In genomic region chr11:71962306-71962705, GRCm38 (mm10) we compare ENCODE assay signal across 25 mouse cellular contexts.
"Had no signal": no experiment of that assay in that cellular context is flagged by ENCODE, and none has a peak within 500 bp of the region (broad histone marks: within the 10 kb centered on the region; RNA-seq: fewer than 3 reads in every experiment).

No protein-coding gene starts in this region.

- H3K4me2 ChIP-seq: embryonic facial prominence, embryonic 12.5 days; embryonic facial prominence, embryonic 13.5 days; embryonic facial prominence, embryonic 15.5 days; forebrain, embryonic 12.5 days; forebrain, embryonic 13.5 days; forebrain, embryonic 15.5 days had no signal

- H3K4me3 ChIP-seq: embryonic facial prominence, embryonic 10.5 days; embryonic facial prominence, embryonic 12.5 days; embryonic facial prominence, embryonic 13.5 days; embryonic facial prominence, embryonic 15.5 days; erythroblast, embryonic 14.5 days; forebrain, embryonic 10.5 days; forebrain, embryonic 12.5 days; forebrain, embryonic 13.5 days; forebrain, embryonic 15.5 days; gastrocnemius, adult 2 months; heart, adult 2 months had no signal

- DNase-seq: cerebellum, adult 9-10 months; cerebellum, adult 9-11 months; cerebellum, postnatal 10 days; cerebellum, postnatal 14 days; cerebellum, postnatal 25 days; embryo, embryonic 11 days; forebrain, postnatal 0 days; gastrocnemius, adult 2 months; gastrocnemius, postnatal 10 days; gastrocnemius, postnatal 14 days; gastrocnemius, postnatal 25 days; gastrocnemius, postnatal 36 days; heart, adult 18-20 months; heart, adult 2 months had no signal

- H3K9me3 ChIP-seq: embryonic facial prominence, embryonic 10.5 days; embryonic facial prominence, embryonic 12.5 days; forebrain, embryonic 10.5 days; forebrain, embryonic 12.5 days; forebrain, embryonic 13.5 days; forebrain, embryonic 15.5 days had no signal

- H3K9ac ChIP-seq: embryonic facial prominence, embryonic 12.5 days; embryonic facial prominence, embryonic 13.5 days; embryonic facial prominence, embryonic 15.5 days; forebrain, embryonic 12.5 days; forebrain, embryonic 13.5 days; forebrain, embryonic 15.5 days; forebrain, postnatal 0 days had no signal

- H3K4me1 ChIP-seq: embryonic facial prominence, embryonic 12.5 days; embryonic facial prominence, embryonic 13.5 days; embryonic facial prominence, embryonic 15.5 days; forebrain, embryonic 12.5 days; forebrain, embryonic 13.5 days had no signal

- H3K27ac ChIP-seq: embryonic facial prominence, embryonic 10.5 days; embryonic facial prominence, embryonic 12.5 days; embryonic facial prominence, embryonic 13.5 days; embryonic facial prominence, embryonic 15.5 days; forebrain, embryonic 10.5 days; forebrain, embryonic 12.5 days; forebrain, embryonic 13.5 days; forebrain, embryonic 15.5 days; gastrocnemius, adult 2 months; heart, adult 2 months had no signal

- H3K36me3 ChIP-seq: embryonic facial prominence, embryonic 10.5 days; embryonic facial prominence, embryonic 12.5 days; embryonic facial prominence, embryonic 13.5 days; embryonic facial prominence, embryonic 15.5 days; forebrain, embryonic 10.5 days; forebrain, embryonic 12.5 days; forebrain, embryonic 15.5 days had no signal

- ATAC-seq: forebrain, embryonic 13.5 days; forebrain, embryonic 14.5 days; forebrain, embryonic 15.5 days; forebrain, embryonic 16.5 days; forebrain, postnatal 0 days had no signal

- H3K27me3 ChIP-seq: embryonic facial prominence, embryonic 12.5 days; embryonic facial prominence, embryonic 13.5 days; embryonic facial prominence, embryonic 15.5 days; forebrain, embryonic 12.5 days; forebrain, embryonic 13.5 days; forebrain, embryonic 15.5 days had no signal
